Mouse (Mus musculus): ENCODE data around the gene Gm20388. TPM values are rescaled to one million over a fixed set of nuclear protein-coding genes. Genes with fewer than 3 reads are reported as not detected.
A peak's percentile ranks its signal among the peaks of the same experiment; 100 is the strongest.

The Gm20388 gene
- polyA plus RNA-seq, 1 experiment from 2014 or later = not detected

DNA sequence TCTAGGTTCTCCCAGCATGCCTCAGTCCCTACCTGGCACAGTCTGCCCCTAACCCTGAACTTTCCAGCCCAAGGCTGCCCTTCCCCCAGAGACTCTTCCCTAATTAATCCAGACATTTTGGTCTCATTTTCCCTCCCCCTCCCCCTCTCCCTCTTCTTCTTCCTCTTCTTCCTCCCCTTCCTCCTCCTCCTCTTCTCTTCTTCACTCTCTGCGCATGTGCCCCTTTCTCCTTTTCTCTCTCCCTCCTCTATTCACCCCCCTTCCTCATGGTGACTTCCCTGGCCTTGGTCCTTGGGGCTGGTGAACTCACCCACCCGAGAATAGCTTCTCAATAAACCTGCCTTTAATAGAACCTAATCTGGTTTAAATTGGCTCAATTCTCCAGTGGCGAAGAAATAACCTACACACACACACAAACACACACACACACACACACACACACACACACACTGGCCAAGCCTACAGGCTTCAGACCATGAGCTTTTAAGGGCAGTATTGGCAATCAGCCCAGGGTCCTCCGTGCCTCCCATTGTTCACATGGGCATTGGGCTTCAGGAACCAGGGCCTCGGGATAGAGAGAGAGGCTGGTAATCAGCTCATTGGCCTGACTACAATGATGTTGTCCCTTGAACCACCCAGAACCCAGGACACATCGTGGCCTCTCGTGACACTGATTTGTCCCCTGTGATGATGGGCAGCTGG lies 432.4 kb downstream of the Gm20388 start:
- Histone ChIP-seq H3K9me3 (no peaks in the 10 kb centered on the region), H3K9ac (replicated peaks) (0 out of 2 replicates have a peak overlapping the region, but pooled peaks have one; percentile 16), H3K4me2 (replicated peaks) (no peak overlapping the region), H3K4me1 (peaks cover 71% of the 10 kb centered on the region), H3K27ac (replicated peaks) (peak overlapping the region; percentile 67), H3K36me3 (no peaks in the 10 kb centered on the region), H3K4me3 (no peak overlapping the region), H3K27me3 (no peaks in the 10 kb centered on the region)
- ATAC-seq (replicated peaks) = no peak
- WGBS = 16% methylated on average over 7 of the region's 7 CpGs

DNA sequence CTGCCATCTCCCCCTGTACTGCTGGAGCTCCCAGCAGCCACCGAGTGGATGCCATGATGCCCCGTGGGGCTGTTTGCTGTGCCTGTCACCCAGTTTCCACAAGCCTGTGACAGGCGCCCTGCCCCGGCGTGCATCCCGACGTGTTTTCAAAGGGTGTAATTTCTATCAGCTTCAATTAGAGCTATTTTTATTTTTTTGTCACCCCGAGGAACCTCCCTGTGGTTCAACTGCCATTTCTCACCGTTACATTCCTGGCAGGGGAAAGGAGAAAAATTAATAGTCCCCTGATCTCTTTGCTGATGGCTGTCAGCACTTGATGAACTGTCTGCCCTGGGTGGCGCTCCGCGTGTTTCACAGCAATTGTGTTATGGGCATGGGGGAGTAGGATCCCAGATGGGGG lies 432.9 kb downstream of the Gm20388 start:
- H3K27me3 ChIP-seq = no peaks in the 10 kb centered on the region
- 0 out of 2 replicates have a peak overlapping the region, but pooled peaks have one; percentile 16 for H3K9ac ChIP-seq (replicated peaks)
- no peak overlapping the region for H3K4me3 ChIP-seq
- H3K4me2 ChIP-seq (replicated peaks) = no peak overlapping the region
- WGBS = 15% methylated on average over 12 of the region's 12 CpGs
- no peaks in the 10 kb centered on the region for H3K9me3 ChIP-seq
- peak overlapping the region; percentile 67 for H3K27ac ChIP-seq (replicated peaks)
- ATAC-seq (replicated peaks) = no peak
- peaks cover 76% of the 10 kb centered on the region for H3K4me1 ChIP-seq
- H3K36me3 ChIP-seq = no peaks in the 10 kb centered on the region

DNA sequence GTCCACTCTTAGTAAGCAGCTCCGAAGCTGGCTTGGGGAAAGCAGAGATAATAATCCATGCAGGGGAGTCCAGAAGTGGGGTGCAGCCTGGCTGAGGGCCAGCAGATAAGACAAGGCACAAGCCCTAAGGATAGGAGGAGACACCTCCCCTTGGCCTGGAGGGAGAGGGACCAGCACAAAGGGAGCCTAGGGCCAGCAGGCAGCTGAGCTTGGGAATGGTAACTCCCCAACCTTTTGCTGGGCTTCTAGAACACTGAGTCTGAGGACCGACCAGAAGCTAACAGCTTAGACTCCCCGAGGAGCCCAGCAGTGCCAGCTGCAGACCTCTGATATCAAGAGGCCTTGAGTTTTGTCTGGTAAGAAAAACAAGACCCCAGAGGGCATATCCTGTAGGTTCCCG lies 433.5 kb downstream of the Gm20388 start:
- peaks cover 82% of the 10 kb centered on the region for H3K4me1 ChIP-seq
- H3K9me3 ChIP-seq = no peaks in the 10 kb centered on the region
- H3K27me3 ChIP-seq = no peaks in the 10 kb centered on the region
- no peak for ATAC-seq (replicated peaks)
- no peak overlapping the region for H3K4me3 ChIP-seq
- no peak overlapping the region for H3K4me2 ChIP-seq (replicated peaks)
- 15% methylated on average over 4 of the region's 4 CpGs for WGBS
- no peak overlapping the region for H3K9ac ChIP-seq (replicated peaks)
- H3K27ac ChIP-seq (replicated peaks) = peak overlapping the region; percentile 67
- H3K36me3 ChIP-seq = no peaks in the 10 kb centered on the region

DNA sequence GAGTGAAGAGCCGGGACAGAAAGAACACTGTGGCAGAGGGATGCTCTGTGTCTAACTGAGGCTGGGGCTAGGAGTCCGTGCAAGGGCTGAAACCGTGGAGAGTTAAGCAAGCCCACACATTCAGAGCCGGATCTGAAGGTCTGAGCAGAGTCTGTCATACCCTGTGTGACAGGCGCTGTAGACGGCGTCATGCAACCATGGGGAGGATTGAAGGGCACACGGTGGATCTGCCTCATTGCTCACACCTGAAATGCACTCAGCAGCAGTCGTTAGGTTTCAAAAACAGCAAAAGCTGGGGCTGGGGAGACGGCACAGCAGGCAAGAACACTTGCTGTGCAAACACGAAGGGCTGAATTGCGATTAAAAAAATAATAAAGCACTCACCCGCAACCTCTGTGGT lies 433.9 kb downstream of the Gm20388 start:
- ATAC-seq (replicated peaks) = no peak
- Histone ChIP-seq H3K9me3 (no peaks in the 10 kb centered on the region), H3K4me2 (replicated peaks) (no peak overlapping the region), H3K4me3 (no peak overlapping the region), H3K27ac (replicated peaks) (peak overlapping the region; percentile 67), H3K27me3 (no peaks in the 10 kb centered on the region), H3K9ac (replicated peaks) (no peak overlapping the region), H3K36me3 (no peaks in the 10 kb centered on the region), H3K4me1 (peaks cover 83% of the 10 kb centered on the region)
- WGBS = 21% methylated on average over 13 of the region's 13 CpGs

DNA sequence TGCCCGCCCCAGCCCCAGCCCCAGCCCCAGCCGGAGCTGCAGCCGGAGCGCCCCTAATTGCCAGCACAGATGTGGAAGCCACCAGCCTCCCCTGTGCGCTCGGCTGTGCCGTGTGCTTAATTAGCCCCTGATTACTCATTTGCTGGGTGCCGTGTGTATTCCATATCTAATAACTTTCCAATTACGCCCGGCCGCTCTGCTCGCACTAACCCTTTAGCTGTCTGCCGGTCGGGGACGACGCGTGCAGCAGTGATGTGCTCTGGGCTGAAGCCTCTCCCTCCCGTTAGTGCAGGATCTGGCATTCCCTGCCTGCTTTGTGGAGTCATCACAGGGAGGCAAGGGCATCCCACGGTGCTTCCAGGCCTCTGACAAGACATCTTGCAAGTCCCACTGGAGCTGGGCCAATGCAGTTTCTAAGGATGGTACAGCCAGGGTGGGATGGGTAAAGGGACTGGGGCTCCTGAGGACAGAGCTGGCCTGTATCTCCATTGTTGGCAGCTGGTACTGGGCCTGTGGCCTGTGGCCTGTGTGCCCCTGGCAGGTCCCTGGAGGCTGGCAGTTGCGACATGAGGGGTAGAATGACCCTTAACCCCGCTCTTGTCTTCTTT lies 437.2 kb downstream of the Gm20388 start:
- Histone ChIP-seq H3K27me3 (no peaks in the 10 kb centered on the region), H3K4me1 (peaks cover 55% of the 10 kb centered on the region), H3K36me3 (no peaks in the 10 kb centered on the region), H3K4me2 (replicated peaks) (peak overlapping the region; percentile 23; the same call in 1 of the 2 replicates), H3K4me3 (no peak overlapping the region), H3K27ac (replicated peaks) (peak overlapping the region; percentile 61), H3K9me3 (no peaks in the 10 kb centered on the region), H3K9ac (replicated peaks) (no peak overlapping the region)
- 15% methylated on average over 21 of the region's 21 CpGs for WGBS
- peak; percentile 72 for ATAC-seq (replicated peaks)

DNA sequence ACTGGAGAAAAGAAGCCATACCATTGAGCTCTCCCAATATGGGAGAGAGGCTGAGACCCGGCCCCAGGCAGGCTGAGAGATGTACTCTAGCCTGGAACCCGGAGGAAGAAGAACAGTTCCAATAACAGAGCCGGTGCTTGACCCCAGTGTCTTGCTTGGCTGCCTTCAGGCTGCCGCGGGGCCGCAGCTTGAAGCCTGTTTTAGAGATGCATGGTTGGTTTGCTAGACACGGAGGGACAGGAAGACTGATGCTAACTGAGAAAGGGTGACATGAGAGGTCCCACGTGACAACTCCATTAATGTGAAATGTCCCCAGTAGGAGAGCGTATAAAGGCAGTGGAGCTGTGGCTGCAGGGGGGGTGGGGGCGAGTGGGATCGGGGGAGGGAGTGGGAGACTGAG lies 438.3 kb downstream of the Gm20388 start:
- 33% methylated on average over 11 of the region's 11 CpGs for WGBS
- peaks cover 53% of the 10 kb centered on the region for H3K4me1 ChIP-seq
- no peaks in the 10 kb centered on the region for H3K36me3 ChIP-seq
- no peaks in the 10 kb centered on the region for H3K9me3 ChIP-seq
- H3K4me2 ChIP-seq (replicated peaks) = no peak overlapping the region
- H3K27me3 ChIP-seq = no peaks in the 10 kb centered on the region
- no peak overlapping the region for H3K27ac ChIP-seq (replicated peaks)
- no peak overlapping the region for H3K4me3 ChIP-seq
- no peak for ATAC-seq (replicated peaks)
- H3K9ac ChIP-seq (replicated peaks) = no peak overlapping the region

DNA sequence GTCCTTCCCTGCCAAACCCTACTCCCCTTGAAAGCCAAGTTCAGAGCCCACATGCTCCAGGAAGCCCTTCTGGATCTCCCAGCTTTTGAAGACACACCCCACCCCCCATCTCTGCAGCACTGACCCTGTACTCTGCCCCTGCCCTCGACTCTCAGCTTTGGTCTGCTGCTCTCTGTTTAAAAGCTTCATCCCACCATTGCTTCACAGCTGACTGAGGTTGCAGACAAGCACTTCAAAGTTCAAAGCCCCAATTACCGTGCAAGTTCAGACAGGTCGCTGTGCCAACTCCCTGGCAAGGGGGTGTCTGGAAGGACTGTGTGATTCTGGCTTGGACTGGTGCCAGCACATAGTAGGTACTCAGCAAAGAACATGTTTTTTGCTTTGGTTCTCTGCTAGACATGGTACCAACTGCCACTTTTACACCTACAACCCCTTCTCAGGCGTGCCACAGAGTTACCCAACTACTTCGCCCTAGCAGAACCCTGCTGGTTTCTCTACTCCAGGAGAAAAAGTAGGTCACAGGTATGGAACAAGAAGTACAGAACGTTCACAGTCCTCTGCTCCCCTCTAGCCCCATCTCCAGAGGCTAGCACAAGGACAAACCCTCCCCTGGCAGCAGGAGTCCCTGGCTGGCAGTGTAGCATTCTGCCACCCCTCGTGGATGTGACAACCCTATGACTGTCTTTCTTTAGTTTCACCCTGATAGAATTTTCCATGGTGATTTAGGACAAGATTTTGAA lies 440.9 kb downstream of the Gm20388 start:
- no peak for ATAC-seq (replicated peaks)
- no peak overlapping the region for H3K4me2 ChIP-seq (replicated peaks)
- no peak overlapping the region for H3K9ac ChIP-seq (replicated peaks)
- no peaks in the 10 kb centered on the region for H3K9me3 ChIP-seq
- H3K4me3 ChIP-seq = no peak overlapping the region
- H3K27ac ChIP-seq (replicated peaks) = no peak overlapping the region
- no peaks in the 10 kb centered on the region for H3K36me3 ChIP-seq
- no peaks in the 10 kb centered on the region for H3K27me3 ChIP-seq
- 60% methylated on average over 7 of the region's 7 CpGs for WGBS
- H3K4me1 ChIP-seq = peaks cover 49% of the 10 kb centered on the region

DNA sequence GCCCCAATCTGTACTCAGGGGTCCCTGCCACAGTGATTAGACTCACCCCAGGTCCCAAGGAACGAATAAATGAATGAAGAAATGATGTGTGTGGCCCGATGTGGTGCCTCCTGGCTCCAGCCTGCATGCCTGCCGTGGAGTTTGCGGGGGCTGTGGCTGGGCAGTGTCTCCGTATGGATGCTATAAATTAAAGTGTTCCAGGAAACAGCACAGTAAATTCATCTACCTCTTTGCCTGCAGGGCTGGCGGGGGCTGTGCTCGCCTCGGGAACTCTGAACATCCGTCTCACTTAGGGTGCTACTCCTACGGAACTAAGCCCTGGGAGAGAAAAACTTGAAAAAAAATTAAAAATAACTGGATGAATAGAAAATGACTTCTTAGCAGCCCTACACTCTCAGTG lies 441.5 kb downstream of the Gm20388 start:
- no peak for ATAC-seq (replicated peaks)
- H3K9me3 ChIP-seq = no peaks in the 10 kb centered on the region
- no peak overlapping the region for H3K27ac ChIP-seq (replicated peaks)
- H3K27me3 ChIP-seq = no peaks in the 10 kb centered on the region
- H3K4me3 ChIP-seq = no peak overlapping the region
- H3K36me3 ChIP-seq = no peaks in the 10 kb centered on the region
- no peak overlapping the region for H3K9ac ChIP-seq (replicated peaks)
- 78% methylated on average over 10 of the region's 10 CpGs for WGBS
- H3K4me1 ChIP-seq = peaks cover 47% of the 10 kb centered on the region
- H3K4me2 ChIP-seq (replicated peaks) = no peak overlapping the region

DNA sequence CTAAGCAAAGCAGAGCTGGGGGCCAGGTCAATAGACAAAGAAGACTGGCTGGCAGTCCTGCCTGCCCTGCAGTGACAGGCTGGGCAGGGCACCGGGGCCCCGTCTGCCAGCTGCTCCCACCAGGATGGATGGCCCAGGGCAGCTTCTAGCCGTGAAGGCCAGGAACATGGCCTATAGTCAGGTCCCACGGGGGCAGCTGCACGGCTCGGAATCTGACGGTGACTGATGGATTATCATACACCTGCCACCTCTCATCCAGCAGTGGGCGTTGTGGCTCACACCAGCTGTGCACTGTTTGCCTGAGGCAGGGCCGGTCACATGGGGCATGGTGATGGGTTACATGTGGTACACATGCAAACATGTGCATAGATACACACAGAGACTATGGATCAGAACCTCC lies 445.4 kb downstream of the Gm20388 start:
- no peak for ATAC-seq (replicated peaks)
- Histone ChIP-seq H3K4me1 (peaks cover 34% of the 10 kb centered on the region), H3K36me3 (no peaks in the 10 kb centered on the region), H3K27ac (replicated peaks) (no peak overlapping the region), H3K4me2 (replicated peaks) (no peak overlapping the region), H3K9ac (replicated peaks) (no peak overlapping the region), H3K27me3 (no peaks in the 10 kb centered on the region), H3K9me3 (no peaks in the 10 kb centered on the region), H3K4me3 (no peak overlapping the region)
- WGBS = 79% methylated on average over 9 of the region's 9 CpGs

DNA sequence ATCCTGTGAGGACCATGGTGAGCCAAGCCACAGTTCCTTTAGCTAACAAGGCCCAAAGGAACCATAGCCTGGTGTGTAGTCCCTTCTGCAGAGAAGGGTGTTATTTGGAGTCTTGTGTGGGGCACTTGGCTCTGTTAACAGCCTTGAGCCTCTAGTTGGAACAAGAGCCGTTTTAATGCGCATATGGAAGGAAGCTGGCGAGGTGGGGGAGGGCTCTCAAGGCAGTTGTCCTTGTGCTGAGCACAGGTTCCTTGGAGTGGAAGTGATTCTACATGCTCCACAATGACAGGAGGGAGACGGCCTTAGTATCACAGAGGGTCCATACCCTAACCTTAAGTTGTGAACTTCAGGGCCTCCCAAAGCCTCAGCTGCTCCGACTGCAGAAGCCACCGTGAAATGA lies 446.9 kb downstream of the Gm20388 start:
- ATAC-seq (replicated peaks) = no peak
- H3K27me3 ChIP-seq = no peaks in the 10 kb centered on the region
- H3K27ac ChIP-seq (replicated peaks) = no peak overlapping the region
- peaks cover 40% of the 10 kb centered on the region for H3K4me1 ChIP-seq
- no peaks in the 10 kb centered on the region for H3K36me3 ChIP-seq
- no peak overlapping the region for H3K9ac ChIP-seq (replicated peaks)
- H3K4me3 ChIP-seq = no peak overlapping the region
- H3K4me2 ChIP-seq (replicated peaks) = no peak overlapping the region
- 68% methylated on average over 6 of the region's 6 CpGs for WGBS
- H3K9me3 ChIP-seq = no peaks in the 10 kb centered on the region

DNA sequence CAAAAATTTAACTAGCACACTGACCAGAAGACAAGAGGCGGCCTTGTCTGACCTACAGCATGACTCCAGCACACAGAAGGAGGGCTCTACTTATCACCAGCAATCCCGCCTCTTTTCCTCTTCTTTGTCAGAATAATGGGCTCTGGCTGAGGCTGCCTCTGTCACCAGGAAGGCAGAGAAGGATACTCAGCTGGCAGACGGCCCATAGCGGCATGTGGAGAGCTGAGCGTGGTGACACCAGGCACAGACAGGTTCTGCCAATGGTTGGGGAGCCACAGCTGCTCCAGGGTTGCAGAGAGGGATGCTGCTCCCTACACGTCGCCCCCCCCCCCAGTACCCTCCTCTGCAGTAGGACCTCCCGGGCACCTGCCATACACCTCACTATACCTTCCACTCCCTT lies 450.7 kb downstream of the Gm20388 start:
- Histone ChIP-seq H3K9me3 (no peaks in the 10 kb centered on the region), H3K4me2 (replicated peaks) (no peak overlapping the region), H3K4me3 (no peak overlapping the region), H3K27me3 (no peaks in the 10 kb centered on the region), H3K9ac (replicated peaks) (no peak overlapping the region), H3K36me3 (no peaks in the 10 kb centered on the region), H3K27ac (replicated peaks) (peak overlapping the region; percentile 64), H3K4me1 (peaks cover 25% of the 10 kb centered on the region)
- 63% methylated on average over 8 of the region's 8 CpGs for WGBS
- peak; percentile 30; the same call in 1 of the 2 replicates for ATAC-seq (replicated peaks)

DNA sequence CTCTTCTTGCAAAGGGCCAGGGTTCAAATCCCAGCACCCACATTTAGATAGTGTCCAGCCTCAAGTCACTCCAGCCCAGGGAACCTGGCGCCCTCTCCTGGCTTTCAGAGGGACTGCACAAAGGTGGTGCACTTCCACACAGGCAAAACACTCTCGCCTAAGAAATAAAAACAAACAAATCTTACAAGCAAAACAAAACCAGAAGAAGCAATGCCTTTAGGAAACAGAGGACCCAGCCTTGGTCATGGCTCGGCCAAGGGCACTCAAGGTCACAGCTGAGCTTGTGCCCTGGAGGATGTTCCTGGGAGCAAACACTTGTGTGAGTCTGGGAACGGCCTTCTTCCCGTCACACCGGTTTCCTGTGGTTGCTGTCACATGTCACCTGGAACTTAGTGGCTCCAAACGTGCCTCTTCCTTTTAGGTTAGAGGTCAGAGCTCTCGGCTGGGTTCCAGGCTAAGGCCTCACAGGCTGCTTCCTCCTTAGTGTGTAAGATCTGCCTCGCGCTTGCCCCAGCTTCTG lies 453.0 kb downstream of the Gm20388 start:
- Histone ChIP-seq H3K27me3 (no peaks in the 10 kb centered on the region), H3K4me2 (replicated peaks) (no peak overlapping the region), H3K27ac (replicated peaks) (no peak overlapping the region), H3K4me3 (no peak overlapping the region), H3K4me1 (peaks cover 26% of the 10 kb centered on the region), H3K9ac (replicated peaks) (no peak overlapping the region), H3K36me3 (no peaks in the 10 kb centered on the region), H3K9me3 (no peaks in the 10 kb centered on the region)
- WGBS = 72% methylated on average over 10 of the region's 10 CpGs
- ATAC-seq (replicated peaks) = no peak

All from forebrain, embryonic 15.5 days (tissue).